Mouse (Mus musculus): ENCODE measurements around the gene Treh. TPM values are rescaled to one million over a fixed set of nuclear protein-coding genes. Genes with fewer than 3 reads are reported as not detected.

Gene Treh
- polyA plus RNA-seq, 1 experiment from 2014 or later = not detected

DNA sequence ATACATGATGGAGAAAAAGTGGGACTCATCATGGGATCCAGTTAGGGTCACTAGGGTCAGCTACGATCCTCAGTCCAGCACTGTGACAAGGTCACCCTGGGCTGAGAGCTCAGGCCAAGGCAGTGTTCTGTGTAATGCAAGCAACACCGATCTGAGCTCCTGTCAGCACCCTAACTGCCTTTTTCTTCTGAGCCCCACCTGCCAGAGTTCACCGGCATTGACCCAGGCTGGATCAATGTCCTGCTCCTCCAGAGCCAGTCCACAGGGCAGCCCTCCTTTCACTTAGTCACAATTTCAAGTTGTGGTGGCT lies 48.8 kb downstream of the Treh start:
- H3K4me1 ChIP-seq (ENCODE audit: control insufficient read depth, insufficient read depth, low read length) = peaks cover 57% of the 10 kb centered on the region
- H3K4me3 ChIP-seq (replicated peaks; ENCODE audit: low read depth, low read length) = peak overlapping the region; percentile 67
- peak overlapping the region; percentile 86 for H3K27ac ChIP-seq (replicated peaks; ENCODE audit: low read depth, low read length)
- H3K27me3 ChIP-seq (ENCODE audit: control insufficient read depth, insufficient read depth, low read length) = no peaks in the 10 kb centered on the region
- H3K9me3 ChIP-seq (ENCODE audit: control insufficient read depth, low read length) = no peaks in the 10 kb centered on the region
- WGBS = 88% methylated on average over 3 of the region's 3 CpGs
- peaks cover 16% of the 10 kb centered on the region for H3K36me3 ChIP-seq (ENCODE audit: control insufficient read depth, insufficient read depth, low read length)
- H3K9ac ChIP-seq (replicated peaks; ENCODE audit: low read length) = 0 out of 2 replicates have a peak overlapping the region, but pooled peaks have one; percentile 95
- H3K4me2 ChIP-seq (ENCODE audit: low read length) = peak overlapping the region; percentile 62
- no peak for ATAC-seq (ENCODE audit: low FRiP score, low TSS enrichment)
- DNase-seq = no peak

DNA sequence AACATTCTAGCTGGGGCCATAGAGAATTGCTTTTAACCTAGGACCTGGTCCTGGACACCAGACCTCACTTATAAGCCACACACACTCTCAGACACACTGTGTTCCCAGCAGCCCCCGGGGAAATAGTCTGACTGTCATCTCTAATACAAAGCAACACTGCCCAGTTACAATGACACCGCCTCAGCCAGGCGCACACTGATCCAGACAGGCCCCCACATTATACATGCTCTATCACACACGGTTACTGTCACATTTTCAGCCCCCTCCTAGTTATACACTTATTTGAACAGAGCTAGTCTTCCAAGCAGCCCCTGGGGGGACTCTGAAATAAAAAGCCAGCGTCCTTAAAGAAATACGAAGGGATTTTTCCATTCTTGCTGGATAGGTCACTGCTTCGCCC lies 49.5 kb downstream of the Treh start:
- Histone ChIP-seq H3K9ac (replicated peaks; ENCODE audit: low read length) (no peak overlapping the region), H3K4me3 (replicated peaks; ENCODE audit: low read depth, low read length) (no peak overlapping the region), H3K27me3 (ENCODE audit: control insufficient read depth, insufficient read depth, low read length) (no peaks in the 10 kb centered on the region), H3K9me3 (ENCODE audit: control insufficient read depth, low read length) (no peaks in the 10 kb centered on the region), H3K4me1 (ENCODE audit: control insufficient read depth, insufficient read depth, low read length) (peaks cover 58% of the 10 kb centered on the region), H3K27ac (replicated peaks; ENCODE audit: low read depth, low read length) (peak overlapping the region; percentile 60; the same call in 1 of the 2 replicates), H3K4me2 (ENCODE audit: low read length) (no peak overlapping the region), H3K36me3 (ENCODE audit: control insufficient read depth, insufficient read depth, low read length) (peaks cover 8% of the 10 kb centered on the region)
- no peak for ATAC-seq (ENCODE audit: low FRiP score, low TSS enrichment)
- WGBS = 46% methylated on average over 7 of the region's 7 CpGs
- no peak for DNase-seq

DNA sequence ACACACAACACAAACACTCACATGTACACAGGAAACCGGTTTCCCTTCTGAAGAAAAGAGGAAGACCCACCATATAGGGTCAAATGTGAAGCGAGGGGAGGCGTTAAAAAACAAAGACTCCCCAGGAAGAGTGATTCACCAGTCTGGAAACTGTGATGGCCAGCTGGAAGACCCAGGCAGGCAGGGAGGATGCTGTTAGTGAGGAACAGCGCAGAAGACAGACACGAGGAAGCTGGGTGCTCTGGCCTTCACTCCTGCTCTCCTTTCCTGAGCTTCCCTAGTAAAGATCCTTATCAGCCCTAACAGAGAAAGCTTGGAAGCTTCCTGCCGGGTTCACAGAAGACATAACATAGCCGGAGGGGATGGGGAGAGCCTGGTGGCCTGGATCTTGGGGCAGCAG lies 50.0 kb downstream of the Treh start:
- no peaks in the 10 kb centered on the region for H3K27me3 ChIP-seq (ENCODE audit: control insufficient read depth, insufficient read depth, low read length)
- peaks cover 58% of the 10 kb centered on the region for H3K4me1 ChIP-seq (ENCODE audit: control insufficient read depth, insufficient read depth, low read length)
- H3K4me3 ChIP-seq (replicated peaks; ENCODE audit: low read depth, low read length) = no peak overlapping the region
- WGBS = 53% methylated on average over 7 of the region's 7 CpGs
- peaks cover 4% of the 10 kb centered on the region for H3K36me3 ChIP-seq (ENCODE audit: control insufficient read depth, insufficient read depth, low read length)
- H3K27ac ChIP-seq (replicated peaks; ENCODE audit: low read depth, low read length) = peak overlapping the region; percentile 60
- DNase-seq (no peak), ATAC-seq (ENCODE audit: low FRiP score, low TSS enrichment) (no peak)
- no peaks in the 10 kb centered on the region for H3K9me3 ChIP-seq (ENCODE audit: control insufficient read depth, low read length)
- H3K4me2 ChIP-seq (ENCODE audit: low read length) = no peak overlapping the region
- H3K9ac ChIP-seq (replicated peaks; ENCODE audit: low read length) = no peak overlapping the region; the same call in 1 of the 2 replicates

DNA sequence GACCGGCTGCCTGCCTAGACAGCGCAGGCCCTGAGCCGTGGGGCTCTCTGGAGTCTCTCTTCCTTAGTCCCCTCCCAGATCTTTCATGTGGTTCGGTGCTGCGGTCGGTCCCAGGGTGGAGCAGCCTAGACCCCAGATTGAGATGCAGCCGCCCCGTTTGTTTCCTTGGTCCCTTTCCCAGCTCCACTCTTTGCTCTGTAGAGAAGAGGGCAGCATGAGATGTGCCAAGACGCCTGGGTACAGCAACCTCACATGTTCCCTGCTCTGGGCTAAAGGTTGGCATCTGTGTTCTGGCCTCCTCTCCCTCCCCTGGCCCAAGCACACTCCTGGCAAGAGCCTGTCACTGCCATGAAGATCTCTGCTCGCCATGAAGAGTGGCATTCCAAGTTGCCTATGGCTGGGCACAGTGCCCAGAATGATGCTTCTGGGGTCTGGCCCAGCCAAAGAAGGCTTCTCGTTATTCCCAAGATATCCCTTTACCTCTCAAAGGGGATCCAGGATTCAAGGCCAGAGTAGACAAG lies 50.5 kb downstream of the Treh start:
- H3K36me3 ChIP-seq (ENCODE audit: control insufficient read depth, insufficient read depth, low read length) = no peaks in the 10 kb centered on the region
- WGBS = 67% methylated on average over 11 of the region's 11 CpGs
- ATAC-seq (ENCODE audit: low FRiP score, low TSS enrichment) (no peak), DNase-seq (peak; percentile 54)
- H3K9ac ChIP-seq (replicated peaks; ENCODE audit: low read length) = no peak overlapping the region; the same call in 1 of the 2 replicates
- no peak overlapping the region for H3K4me3 ChIP-seq (replicated peaks; ENCODE audit: low read depth, low read length)
- H3K4me1 ChIP-seq (ENCODE audit: control insufficient read depth, insufficient read depth, low read length) = peaks cover 58% of the 10 kb centered on the region
- no peaks in the 10 kb centered on the region for H3K27me3 ChIP-seq (ENCODE audit: control insufficient read depth, insufficient read depth, low read length)
- H3K27ac ChIP-seq (replicated peaks; ENCODE audit: low read depth, low read length) = peak overlapping the region; percentile 60
- no peaks in the 10 kb centered on the region for H3K9me3 ChIP-seq (ENCODE audit: control insufficient read depth, low read length)
- H3K4me2 ChIP-seq (ENCODE audit: low read length) = no peak overlapping the region

DNA sequence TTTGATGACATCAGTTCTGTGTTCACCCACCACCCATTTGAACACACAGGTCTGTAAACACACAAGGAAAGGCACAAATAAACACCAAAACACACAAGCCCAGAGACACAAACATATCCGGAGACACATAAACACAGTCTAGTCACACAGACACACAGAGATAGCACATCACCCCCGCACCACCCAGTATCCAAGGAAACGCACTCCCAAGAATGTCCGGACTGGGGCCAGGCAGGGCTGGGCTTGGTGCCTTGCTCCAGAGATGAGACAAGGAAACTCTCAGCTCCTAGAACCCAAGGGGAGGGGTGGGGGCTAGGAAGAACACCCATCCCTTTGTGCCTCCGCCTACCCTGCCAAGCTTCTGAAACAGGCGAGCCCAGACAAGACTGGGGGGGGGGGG lies 51.2 kb downstream of the Treh start:
- Histone ChIP-seq H3K4me3 (replicated peaks; ENCODE audit: low read depth, low read length) (no peak overlapping the region), H3K4me1 (ENCODE audit: control insufficient read depth, insufficient read depth, low read length) (peaks cover 56% of the 10 kb centered on the region), H3K9ac (replicated peaks; ENCODE audit: low read length) (no peak overlapping the region), H3K27me3 (ENCODE audit: control insufficient read depth, insufficient read depth, low read length) (no peaks in the 10 kb centered on the region), H3K36me3 (ENCODE audit: control insufficient read depth, insufficient read depth, low read length) (no peaks in the 10 kb centered on the region), H3K9me3 (ENCODE audit: control insufficient read depth, low read length) (no peaks in the 10 kb centered on the region), H3K4me2 (ENCODE audit: low read length) (no peak overlapping the region), H3K27ac (replicated peaks; ENCODE audit: low read depth, low read length) (peak overlapping the region; percentile 60; the same call in 1 of the 2 replicates)
- 27% methylated on average over 6 of the region's 6 CpGs for WGBS
- DNase-seq (peak; percentile 53), ATAC-seq (ENCODE audit: low FRiP score, low TSS enrichment) (no peak)

DNA sequence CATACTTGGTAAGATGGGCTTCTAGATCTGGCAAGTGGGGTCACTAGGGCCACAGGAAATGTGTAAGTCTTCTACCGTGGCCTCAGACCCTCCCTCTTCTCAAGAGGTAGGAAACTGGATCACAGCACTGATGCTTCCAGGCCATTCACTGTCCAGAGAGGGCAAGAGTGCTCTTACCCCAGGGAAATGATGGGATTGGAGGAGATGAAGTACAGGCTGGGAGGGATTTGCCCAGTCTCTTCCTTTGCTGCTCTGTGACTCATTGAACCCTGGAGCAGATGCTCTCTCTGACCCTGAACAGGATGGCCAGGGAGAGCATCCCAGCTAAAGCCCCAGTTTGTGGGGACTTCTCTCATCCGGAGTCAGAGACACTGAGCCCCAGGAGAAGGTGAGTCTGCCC lies 51.6 kb downstream of the Treh start:
- no peaks in the 10 kb centered on the region for H3K9me3 ChIP-seq (ENCODE audit: control insufficient read depth, low read length)
- peaks cover 52% of the 10 kb centered on the region for H3K4me1 ChIP-seq (ENCODE audit: control insufficient read depth, insufficient read depth, low read length)
- no peak overlapping the region for H3K4me3 ChIP-seq (replicated peaks; ENCODE audit: low read depth, low read length)
- no peaks in the 10 kb centered on the region for H3K36me3 ChIP-seq (ENCODE audit: control insufficient read depth, insufficient read depth, low read length)
- no peaks in the 10 kb centered on the region for H3K27me3 ChIP-seq (ENCODE audit: control insufficient read depth, insufficient read depth, low read length)
- no peak overlapping the region for H3K4me2 ChIP-seq (ENCODE audit: low read length)
- no peak for ATAC-seq (ENCODE audit: low FRiP score, low TSS enrichment)
- H3K9ac ChIP-seq (replicated peaks; ENCODE audit: low read length) = no peak overlapping the region
- DNase-seq = no peak
- 28% methylated on average over 2 of the region's 2 CpGs for WGBS
- H3K27ac ChIP-seq (replicated peaks; ENCODE audit: low read depth, low read length) = peak overlapping the region; percentile 37; the same call in 1 of the 2 replicates

DNA sequence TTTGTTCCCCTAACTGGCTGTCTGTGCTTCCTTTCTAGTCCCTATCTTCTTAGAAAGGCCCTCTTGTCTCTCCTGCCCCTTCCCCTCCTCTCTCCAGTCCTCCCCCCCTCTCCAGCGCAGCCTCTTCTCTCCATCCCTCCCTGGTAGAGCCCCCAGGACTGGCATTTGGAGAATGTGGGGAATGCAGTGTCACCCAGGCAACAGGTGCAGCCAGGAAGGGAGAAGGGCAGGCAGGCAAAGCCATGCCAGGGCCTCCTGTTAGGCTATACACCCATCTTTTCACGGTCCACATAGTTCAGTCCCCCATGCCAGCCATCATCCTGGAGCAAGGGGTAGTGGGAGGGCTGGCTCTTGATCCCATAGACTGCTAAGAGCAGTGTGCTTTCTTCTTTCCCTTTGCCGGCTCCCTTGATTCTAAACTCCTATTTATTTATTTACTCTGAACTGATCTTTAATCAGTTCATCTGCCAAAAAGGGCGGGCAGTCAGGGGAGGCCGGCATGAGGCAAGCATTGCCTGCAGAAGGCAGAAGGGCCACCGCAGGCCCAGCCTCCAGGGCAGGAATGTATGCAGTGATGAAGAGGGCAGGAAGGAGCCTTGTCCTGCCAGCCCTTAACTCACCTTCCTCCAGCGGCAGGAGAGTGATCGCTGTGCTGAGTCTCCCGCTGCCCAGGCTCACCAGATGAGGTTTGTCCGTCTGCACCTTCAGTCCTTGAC lies 53.6 kb downstream of the Treh start:
- Histone ChIP-seq H3K9me3 (ENCODE audit: control insufficient read depth, low read length) (no peaks in the 10 kb centered on the region), H3K9ac (replicated peaks; ENCODE audit: low read length) (no peak overlapping the region), H3K36me3 (ENCODE audit: control insufficient read depth, insufficient read depth, low read length) (no peaks in the 10 kb centered on the region), H3K4me1 (ENCODE audit: control insufficient read depth, insufficient read depth, low read length) (peaks cover 42% of the 10 kb centered on the region), H3K4me2 (ENCODE audit: low read length) (no peak overlapping the region), H3K4me3 (replicated peaks; ENCODE audit: low read depth, low read length) (no peak overlapping the region), H3K27ac (replicated peaks; ENCODE audit: low read depth, low read length) (peak overlapping the region; percentile 37; the same call in 1 of the 2 replicates), H3K27me3 (ENCODE audit: control insufficient read depth, insufficient read depth, low read length) (no peaks in the 10 kb centered on the region)
- no peak for DNase-seq
- WGBS = 32% methylated on average over 10 of the region's 10 CpGs
- ATAC-seq (ENCODE audit: low FRiP score, low TSS enrichment) = no peak

DNA sequence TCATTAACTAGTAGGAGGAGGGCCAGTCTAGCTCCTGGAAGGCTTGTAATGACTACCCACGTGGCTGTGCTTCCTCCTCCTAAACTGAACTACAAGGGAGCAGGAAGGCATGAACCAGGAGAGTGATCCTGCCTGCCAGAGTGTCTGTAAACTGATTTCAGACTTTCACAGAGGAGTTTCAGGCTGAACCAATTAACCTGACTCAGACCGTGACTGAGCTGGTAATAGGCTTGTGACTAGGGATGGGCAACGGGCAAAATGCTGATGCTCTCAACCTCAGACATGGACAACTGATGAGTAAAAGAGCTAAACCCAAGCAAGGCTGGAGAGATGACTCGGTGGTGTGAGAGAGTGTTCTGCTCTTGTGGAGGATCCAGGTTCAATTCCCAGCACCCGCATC lies 54.4 kb downstream of the Treh start:
- Histone ChIP-seq H3K4me2 (ENCODE audit: low read length) (no peak overlapping the region), H3K27me3 (ENCODE audit: control insufficient read depth, insufficient read depth, low read length) (no peaks in the 10 kb centered on the region), H3K36me3 (ENCODE audit: control insufficient read depth, insufficient read depth, low read length) (no peaks in the 10 kb centered on the region), H3K9ac (replicated peaks; ENCODE audit: low read length) (no peak overlapping the region), H3K9me3 (ENCODE audit: control insufficient read depth, low read length) (no peaks in the 10 kb centered on the region), H3K4me3 (replicated peaks; ENCODE audit: low read depth, low read length) (no peak overlapping the region), H3K27ac (replicated peaks; ENCODE audit: low read depth, low read length) (no peak overlapping the region), H3K4me1 (ENCODE audit: control insufficient read depth, insufficient read depth, low read length) (peaks cover 40% of the 10 kb centered on the region)
- 41% methylated on average over 5 of the region's 5 CpGs for WGBS
- ATAC-seq (ENCODE audit: low FRiP score, low TSS enrichment) (no peak), DNase-seq (no peak)

DNA sequence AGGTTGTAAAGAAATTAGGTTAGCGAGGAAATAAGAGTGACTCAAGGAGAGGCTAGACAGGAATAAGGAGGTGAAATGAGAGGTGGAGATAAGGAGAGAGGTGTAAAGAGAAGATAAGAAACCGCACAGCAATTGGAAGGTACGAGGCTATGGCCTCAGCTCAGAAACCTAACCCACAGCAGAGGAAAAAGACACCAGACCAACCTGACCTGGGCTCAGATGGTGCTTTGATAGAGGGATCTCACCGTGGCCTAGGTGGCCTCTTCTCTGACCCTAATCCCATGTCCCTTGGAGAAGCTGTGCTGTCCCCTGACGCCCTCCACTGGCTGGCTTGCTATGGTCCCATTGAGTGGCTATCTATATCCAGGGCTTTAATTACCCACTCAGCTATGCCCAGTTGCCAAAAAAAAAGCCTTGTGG lies 59.1 kb downstream of the Treh start:
- H3K36me3 ChIP-seq (ENCODE audit: control insufficient read depth, insufficient read depth, low read length) = no peaks in the 10 kb centered on the region
- no peak overlapping the region for H3K9ac ChIP-seq (replicated peaks; ENCODE audit: low read length)
- H3K4me1 ChIP-seq (ENCODE audit: control insufficient read depth, insufficient read depth, low read length) = peaks cover 19% of the 10 kb centered on the region; the same call in 1 of the 2 replicates
- no peak overlapping the region for H3K4me2 ChIP-seq (ENCODE audit: low read length)
- no peak overlapping the region for H3K4me3 ChIP-seq (replicated peaks; ENCODE audit: low read depth, low read length)
- ATAC-seq (ENCODE audit: low FRiP score, low TSS enrichment) = no peak
- no peak for DNase-seq
- H3K27me3 ChIP-seq (ENCODE audit: control insufficient read depth, insufficient read depth, low read length) = peaks cover 20% of the 10 kb centered on the region
- H3K9me3 ChIP-seq (ENCODE audit: control insufficient read depth, low read length) = no peaks in the 10 kb centered on the region
- H3K27ac ChIP-seq (replicated peaks; ENCODE audit: low read depth, low read length) = no peak overlapping the region
- WGBS = 70% methylated on average over 5 of the region's 5 CpGs
